Mouse (Mus musculus) embryo, embryonic 10 days (tissue): Measurements from ENCODE around the gene Sod1.

Experiments used
- DNase-seq: peaks from one replicate; pipeline ENCODE4 v3.0.0-alpha.2; 2015; ENCODE audit warnings: low spot score

The Sod1 gene

GRCm38 (mm10) chr16:90258950-90259349, 38.4 kb downstream of the Sod1 start:
- no peak for DNase-seq

DNA sequence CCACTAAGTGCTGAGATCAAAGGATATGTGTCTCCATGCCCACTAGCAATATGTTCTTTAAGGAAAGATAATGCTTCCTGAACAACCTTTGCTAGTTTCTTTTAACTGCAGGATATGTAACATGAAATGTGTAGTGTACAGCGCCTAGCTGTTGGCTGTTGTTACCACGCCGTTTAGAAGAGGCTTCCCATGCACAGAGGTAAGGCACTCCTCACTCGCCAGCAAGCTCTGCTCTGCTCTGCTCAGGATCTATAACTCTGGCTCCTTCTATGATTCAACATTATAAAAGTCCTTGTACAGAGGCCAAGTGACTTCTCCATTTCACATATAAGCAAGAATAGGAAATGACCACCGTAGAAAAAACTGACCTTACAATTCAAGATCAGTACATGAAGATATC, 39.1 kb downstream of the Sod1 start:
- DNase-seq = no peak

- DNase-seq = no peak
These were observed 39.5 kb downstream of the Sod1 start for GRCm38 (mm10) chr16:90260097-90260496.

DNA sequence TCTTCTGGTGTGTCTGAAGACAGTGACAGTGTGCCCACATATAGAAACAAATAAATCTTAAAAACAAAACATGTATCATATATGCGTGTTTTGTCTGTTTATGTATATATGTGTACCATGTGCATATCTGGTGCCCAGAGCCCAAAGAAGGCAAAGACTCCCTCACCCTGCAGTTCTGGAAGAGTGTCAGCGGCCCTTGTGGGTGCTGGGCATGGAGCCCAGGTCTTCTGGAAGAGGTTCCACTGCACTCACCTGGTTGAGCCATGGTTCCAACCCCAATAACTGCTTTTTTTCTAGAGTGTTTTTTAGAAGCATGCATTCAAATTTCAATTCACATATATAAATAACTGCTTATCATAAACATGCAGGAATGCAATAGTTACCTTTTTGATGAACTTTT, 41.2 kb downstream of the Sod1 start:
- DNase-seq = no peak

DNA sequence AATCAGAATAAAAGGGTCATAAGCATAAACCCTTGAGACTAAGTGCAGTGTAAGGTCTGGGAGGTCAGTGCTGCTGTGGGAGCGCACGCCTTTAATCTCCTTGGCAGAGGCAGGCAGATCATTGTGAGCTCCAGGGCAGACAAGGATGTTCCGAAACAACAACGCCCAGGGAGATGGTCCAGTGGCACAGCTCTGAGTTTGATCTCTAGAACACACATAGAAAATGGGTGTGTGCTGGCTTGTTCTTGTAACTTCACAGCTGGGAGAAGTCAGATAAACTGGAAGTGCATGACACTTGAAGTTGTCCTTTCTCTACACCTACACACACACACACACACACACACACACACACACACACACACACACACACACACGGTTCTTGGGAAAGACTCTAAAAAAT, 43.5 kb downstream of the Sod1 start:
- no peak for DNase-seq

DNA sequence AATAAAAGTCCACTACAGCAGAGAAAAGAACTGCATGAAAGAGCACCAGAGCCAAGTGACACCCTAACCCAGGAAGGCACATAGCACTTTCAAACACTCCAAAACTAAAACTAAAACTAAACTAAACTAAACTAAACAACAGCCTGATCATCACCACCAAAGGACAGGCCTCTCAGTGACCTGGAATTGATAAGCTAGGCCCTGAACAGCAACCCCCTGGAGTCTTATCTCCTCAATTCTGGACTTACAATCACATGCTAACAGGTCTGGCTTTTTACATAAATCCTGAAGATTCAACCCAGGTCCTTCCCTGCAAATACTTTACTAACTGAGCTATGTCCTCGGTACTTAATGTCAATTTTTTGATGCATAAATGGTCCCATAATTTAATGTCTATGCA, 44.6 kb downstream of the Sod1 start:
- DNase-seq = no peak

DNA sequence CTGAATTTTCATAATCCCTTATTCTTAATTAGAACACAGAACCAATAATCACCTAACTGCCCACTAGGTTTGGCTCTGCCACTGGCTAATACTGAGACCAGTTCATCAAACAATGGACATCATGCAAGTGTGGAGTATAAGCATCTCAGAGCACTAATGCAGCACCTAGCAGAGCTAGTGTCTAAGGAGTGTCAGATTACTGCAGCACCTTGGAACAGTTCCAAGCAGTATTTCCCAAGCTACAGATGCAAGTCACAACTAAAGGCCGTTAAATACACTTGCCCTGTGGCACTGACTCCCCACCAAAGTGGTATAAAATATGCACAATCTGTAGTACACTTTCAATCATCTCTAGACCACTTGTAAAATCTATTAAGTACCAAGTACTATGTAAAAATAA, 46.0 kb downstream of the Sod1 start:
- no peak for DNase-seq

- no peak for DNase-seq
These were observed 55.0 kb downstream of the Sod1 start for GRCm38 (mm10) chr16:90275521-90275920.
